Mouse (Mus musculus) layer of hippocampus, postnatal 25 days (tissue): ENCODE measurements at regions not wholly inside any gene's neighbourhood (a gene's known extent, or its start where the extent isn't known, plus 50 kb on each side); places are given as distances from the start of the nearest gene placed in this dataset.

Source experiments
- DNase-seq, 2 experiments: peaks; one replicate each; pipeline ENCODE4 v3.0.0; 2022; ENCODE audit warnings: mixed read lengths in 2 of 2, low spot score in 1 of 2; ENCODE audit errors: extremely low spot score in 1 of 2

GRCm38 (mm10) chr8:92302694-92303093, 54.7 kb upstream of the Irx5 start:
- no peak for DNase-seq

- DNase-seq, result no peak
Observed at GRCm38 (mm10) chr8:92301029-92301428, 56.4 kb upstream of the Irx5 start.

GRCm38 (mm10) chr8:92286841-92287811, 70.3 kb upstream of the Irx5 start:
- DNase-seq, result no peak

GRCm38 (mm10) chr8:92275755-92276154, 81.7 kb upstream of the Irx5 start:
- no peak for DNase-seq

- DNase-seq, result no peak
Observed at GRCm38 (mm10) chr8:92272726-92273125, 84.7 kb upstream of the Irx5 start.

- no peak for DNase-seq
Observed at GRCm38 (mm10) chr8:92272073-92272472, 85.4 kb upstream of the Irx5 start.

- DNase-seq, result no peak
Observed at GRCm38 (mm10) chr8:92270636-92271035, 86.8 kb upstream of the Irx5 start.

- DNase-seq, result no peak
Observed at GRCm38 (mm10) chr8:92267415-92267814, 90.0 kb upstream of the Irx5 start.

- DNase-seq, result no peak
Observed at GRCm38 (mm10) chr8:92260056-92260455, 97.4 kb upstream of the Irx5 start.

GRCm38 (mm10) chr8:92258258-92258657, 99.2 kb upstream of the Irx5 start:
- no peak for DNase-seq

- peak in 1 of 2 experiments; percentile 14 for DNase-seq
Observed at GRCm38 (mm10) chr8:92252597-92253375, 104.6 kb upstream of the Irx5 start.

- DNase-seq, result no peak
Observed at GRCm38 (mm10) chr8:92246301-92246700, 111.1 kb upstream of the Irx5 start.

- DNase-seq, result no peak
Observed at GRCm38 (mm10) chr8:92240686-92241275, 116.6 kb upstream of the Irx5 start.

GRCm38 (mm10) chr8:92231326-92232225, 125.8 kb upstream of the Irx5 start:
- DNase-seq, result no peak

- no peak for DNase-seq
Observed at GRCm38 (mm10) chr8:92229526-92229925, 127.9 kb upstream of the Irx5 start.

GRCm38 (mm10) chr8:92224929-92225328, 132.5 kb upstream of the Irx5 start:
- no peak for DNase-seq

GRCm38 (mm10) chr8:92222992-92223391, 134.4 kb upstream of the Irx5 start:
- no peak for DNase-seq

GRCm38 (mm10) chr8:92219181-92219890, 138.1 kb upstream of the Irx5 start:
- DNase-seq, result no peak

- DNase-seq, result no peak
Observed at GRCm38 (mm10) chr8:92217521-92217920, 139.9 kb upstream of the Irx5 start.
